Mouse (Mus musculus) ES-E14 (cell line): Measurements from ENCODE around the gene Ehd3.

Experiments
- CHD2 ChIP-seq: IDR thresholded peaks from 2 replicates; pipeline ENCODE4 v1.6.1; 2014; ENCODE audit warnings: mild to moderate bottlenecking, low read depth, low read length, inconsistent platforms
- ZC3H11A ChIP-seq: IDR thresholded peaks from 2 replicates; pipeline ENCODE4 v1.6.1; 2012; ENCODE audit warnings: low read depth, mild to moderate bottlenecking, inconsistent platforms, low read length, borderline replicate concordance

GRCm38 (mm10) chr17:73824022-73824340 is 20.0 kb downstream of the Ehd3 start:
- TF ChIP-seq ZC3H11A = no peak
- TF ChIP-seq CHD2 = no peak
